Mouse (Mus musculus) right cerebral cortex, postnatal 10 days (tissue): ENCODE measurements at regions not wholly inside any gene's neighbourhood (a gene's known extent, or its start where the extent isn't known, plus 50 kb on each side); places are given as distances from the start of the nearest gene placed in this dataset.
"Not testable (repeated sequence)": the region's sequence is repeated elsewhere in the genome, so short reads cannot be mapped to it uniquely, and the experiment has no call there.

Experiments used
- DNase-seq, 2 experiments: peaks; one replicate each; pipeline ENCODE4 v3.0.0; 2021; ENCODE audit warnings: low spot score in 2 of 2

DNA sequence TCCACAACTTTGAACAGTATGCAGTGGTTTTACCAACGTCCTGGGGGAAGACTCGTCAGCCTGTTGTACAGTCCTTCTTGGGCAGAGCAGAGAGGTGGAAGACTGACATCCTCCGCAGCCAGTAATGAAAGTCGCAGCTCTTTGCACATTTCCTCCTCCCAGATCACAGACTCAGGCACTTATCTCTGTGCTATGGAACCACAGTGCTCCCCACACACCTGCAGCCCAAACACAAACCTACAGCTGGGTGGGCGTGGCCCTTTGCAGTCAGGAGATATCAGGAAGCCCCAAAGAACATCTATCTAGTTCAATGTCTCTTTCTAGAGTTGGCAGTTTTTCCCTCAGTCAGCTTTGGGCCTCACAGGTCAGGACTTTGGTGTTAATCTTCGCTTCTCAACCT lies 537.7 kb upstream of the Olfr1507 start:
- not testable (repeated sequence) for DNase-seq

DNA sequence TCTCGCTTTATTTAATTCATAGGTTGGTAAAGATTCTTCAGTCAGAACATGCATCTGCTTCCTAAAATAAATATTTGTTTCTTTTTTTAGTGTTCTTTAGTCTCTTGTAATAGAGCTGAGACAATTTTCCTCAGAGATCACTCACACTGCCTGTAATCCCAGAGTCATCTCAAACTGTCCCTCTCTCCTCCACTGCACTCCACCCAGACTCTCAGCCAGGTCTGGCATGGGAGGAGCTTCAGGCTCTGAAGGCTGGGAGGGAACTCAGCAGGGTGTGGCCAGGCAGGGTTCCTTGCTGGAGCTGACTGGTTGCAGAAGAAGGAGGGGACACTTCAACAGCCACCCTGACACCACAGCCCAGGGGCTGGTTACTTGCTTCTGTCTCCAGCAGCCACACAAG lies 536.9 kb upstream of the Olfr1507 start:
- DNase-seq, result not testable (repeated sequence)

GRCm38 (mm10) chr14:53030227-53030626 lies 534.7 kb upstream of the Olfr1507 start:
- DNase-seq, result not testable (repeated sequence)

GRCm38 (mm10) chr14:53026958-53027357 lies 531.4 kb upstream of the Olfr1507 start:
- not testable (repeated sequence) for DNase-seq

DNA sequence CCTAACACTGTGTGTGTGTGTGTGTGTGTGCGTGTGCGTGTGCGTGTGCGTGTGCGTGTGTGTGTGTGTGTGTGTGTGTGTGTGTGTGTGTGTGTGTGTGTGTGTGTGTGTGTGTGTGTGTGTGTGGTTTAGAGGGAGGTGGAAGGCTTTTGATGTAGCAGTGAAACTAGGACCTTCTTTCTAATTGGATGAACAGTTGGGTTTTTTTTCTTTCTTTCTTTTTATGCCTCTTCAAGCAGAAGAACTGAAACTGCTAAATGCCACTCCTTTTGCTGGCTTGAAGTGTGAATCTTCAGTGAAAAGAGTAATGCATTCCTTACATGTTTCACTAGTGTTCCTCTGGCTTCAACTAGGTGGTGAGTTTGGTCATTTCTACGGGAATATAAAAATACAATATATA lies 524.6 kb upstream of the Olfr1507 start:
- not testable (repeated sequence) for DNase-seq

GRCm38 (mm10) chr14:53007741-53008140 lies 512.2 kb upstream of the Olfr1507 start:
- DNase-seq, result not testable (repeated sequence)

DNA sequence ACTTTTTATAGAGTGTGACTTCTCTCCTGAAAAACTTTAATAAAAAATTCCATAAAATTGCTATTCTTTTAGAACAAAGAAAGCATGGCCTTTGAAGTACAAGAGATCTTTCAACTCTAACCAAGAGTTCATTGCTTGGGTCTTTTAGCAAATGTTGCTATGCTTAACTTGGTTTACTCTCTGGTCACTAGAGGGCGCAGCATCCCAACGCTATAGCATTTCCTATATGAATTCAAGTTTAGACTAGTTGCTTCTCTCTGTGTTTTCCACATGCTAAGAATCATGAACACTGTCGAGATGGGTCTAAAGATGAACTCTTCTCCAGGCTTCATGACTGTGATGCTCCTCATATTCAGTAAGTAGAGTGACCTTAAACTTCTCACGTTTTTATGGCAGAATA lies 511.8 kb upstream of the Olfr1507 start:
- not testable (repeated sequence) for DNase-seq

DNA sequence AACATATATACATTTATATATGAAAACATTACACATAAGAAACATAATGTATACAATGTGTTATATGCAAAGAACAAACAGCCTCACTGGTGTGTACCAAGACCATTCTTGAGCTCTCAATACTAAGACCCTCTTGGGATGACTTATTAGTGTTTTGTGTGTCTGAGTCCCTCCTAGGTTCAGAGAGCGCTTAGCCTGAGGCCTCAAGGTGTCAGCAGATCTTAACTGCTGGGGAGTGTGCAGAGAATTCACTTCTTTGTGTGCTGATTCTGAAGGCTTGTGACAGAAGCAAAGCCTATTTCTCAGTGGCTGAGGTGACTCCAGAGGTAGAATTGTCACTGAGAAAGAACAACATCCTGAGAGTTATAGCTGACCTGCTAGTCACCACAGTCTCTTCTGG lies 505.7 kb upstream of the Olfr1507 start:
- DNase-seq, result not testable (repeated sequence)

- not testable (repeated sequence) for DNase-seq
These were observed 496.7 kb upstream of the Olfr1507 start for GRCm38 (mm10) chr14:52992106-52992760.

GRCm38 (mm10) chr14:52991328-52991665 lies 495.7 kb upstream of the Olfr1507 start:
- DNase-seq, result not testable (repeated sequence)

- not testable (repeated sequence) for DNase-seq
These were observed 495.2 kb upstream of the Olfr1507 start for GRCm38 (mm10) chr14:52990569-52991327.

GRCm38 (mm10) chr14:52989940-52990339 lies 494.4 kb upstream of the Olfr1507 start:
- not testable (repeated sequence) for DNase-seq

DNA sequence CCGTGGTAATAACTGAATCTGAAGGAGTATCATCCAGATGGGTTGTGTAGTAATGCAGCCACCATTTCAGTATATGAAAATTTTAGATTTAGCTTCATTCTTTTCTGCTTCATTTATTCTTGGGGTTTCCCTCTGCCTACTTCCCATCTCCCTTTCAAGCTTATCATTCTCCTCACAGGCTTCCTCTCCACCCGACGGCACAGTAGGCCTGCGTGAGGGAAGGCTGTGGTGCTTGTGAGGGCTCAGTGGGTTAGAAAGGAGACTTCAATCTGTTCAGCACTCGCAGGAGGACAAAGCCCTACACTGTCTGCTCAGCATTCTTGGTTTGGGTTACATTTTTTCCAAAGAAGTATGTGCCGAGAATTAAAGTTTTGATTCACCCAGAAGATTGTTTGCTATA lies 493.0 kb upstream of the Olfr1507 start:
- not testable (repeated sequence) for DNase-seq

- DNase-seq, result not testable (repeated sequence)
These were observed 476.9 kb upstream of the Olfr1507 start for GRCm38 (mm10) chr14:52972207-52973003.

DNA sequence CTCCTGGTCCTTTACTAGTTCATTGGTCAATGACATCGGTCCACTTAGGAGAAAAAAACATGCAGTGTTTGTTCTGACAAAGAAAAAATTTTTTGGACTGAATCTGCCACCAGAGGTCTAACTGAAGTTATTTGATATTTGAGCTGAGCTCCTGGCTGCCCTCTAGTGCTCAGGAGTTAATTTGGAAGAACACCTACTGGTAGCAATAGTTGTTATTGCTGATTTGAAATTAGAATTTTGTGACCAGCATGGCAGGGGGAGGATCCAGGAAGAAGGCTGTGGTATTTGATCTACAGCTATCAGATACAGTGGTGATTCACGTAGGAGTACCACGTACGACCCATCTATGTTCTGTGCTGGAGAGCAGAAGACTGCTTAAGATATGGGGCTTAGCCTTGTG lies 466.6 kb upstream of the Olfr1507 start:
- not testable (repeated sequence) for DNase-seq

- DNase-seq, result not testable (repeated sequence)
These were observed 461.0 kb upstream of the Olfr1507 start for GRCm38 (mm10) chr14:52956515-52956914.

GRCm38 (mm10) chr14:52944925-52945324 lies 449.4 kb upstream of the Olfr1507 start:
- DNase-seq, result not testable (repeated sequence)

DNA sequence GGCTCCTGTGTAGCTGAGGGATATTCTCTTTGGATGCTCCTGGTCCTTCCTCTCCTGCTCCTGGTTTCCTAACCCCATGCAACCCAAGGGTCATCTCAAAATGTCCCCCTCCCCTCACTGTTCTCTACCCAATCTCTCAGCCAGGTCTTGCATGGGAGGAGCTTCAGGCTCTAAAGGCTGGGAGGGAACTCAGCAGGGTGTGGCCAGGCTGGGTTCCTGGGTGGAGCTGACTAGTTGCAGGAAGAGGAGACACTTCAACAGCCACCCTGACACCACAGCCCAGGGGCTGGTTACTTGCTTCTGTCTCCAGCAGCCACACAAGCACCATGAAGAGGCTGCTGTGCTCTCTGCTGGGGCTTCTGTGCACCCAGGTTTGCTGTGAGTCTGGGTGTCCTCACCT lies 446.9 kb upstream of the Olfr1507 start:
- not testable (repeated sequence) for DNase-seq

GRCm38 (mm10) chr14:52941747-52942146 lies 446.2 kb upstream of the Olfr1507 start:
- not testable (repeated sequence) for DNase-seq

GRCm38 (mm10) chr14:52920138-52920537 lies 424.6 kb upstream of the Olfr1507 start:
- DNase-seq, result not testable (repeated sequence)

DNA sequence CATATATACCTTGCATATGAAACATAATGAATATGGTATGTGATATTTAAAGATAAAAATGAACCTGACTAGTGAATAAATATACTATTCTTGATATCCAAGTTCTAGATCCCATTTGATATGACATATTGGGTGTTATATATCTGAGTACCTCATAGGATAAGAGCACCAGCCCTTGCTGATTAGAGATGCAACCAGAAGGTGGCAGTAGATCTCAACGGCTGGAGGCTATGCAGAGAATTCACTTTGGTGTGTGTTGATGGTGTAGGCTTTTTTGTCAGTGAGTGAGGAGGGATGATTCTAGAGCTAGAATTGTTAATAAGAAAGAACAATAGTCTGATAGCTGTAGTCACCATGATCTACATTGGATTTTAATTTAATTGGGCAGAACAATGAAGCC lies 418.3 kb upstream of the Olfr1507 start:
- DNase-seq, result not testable (repeated sequence)

DNA sequence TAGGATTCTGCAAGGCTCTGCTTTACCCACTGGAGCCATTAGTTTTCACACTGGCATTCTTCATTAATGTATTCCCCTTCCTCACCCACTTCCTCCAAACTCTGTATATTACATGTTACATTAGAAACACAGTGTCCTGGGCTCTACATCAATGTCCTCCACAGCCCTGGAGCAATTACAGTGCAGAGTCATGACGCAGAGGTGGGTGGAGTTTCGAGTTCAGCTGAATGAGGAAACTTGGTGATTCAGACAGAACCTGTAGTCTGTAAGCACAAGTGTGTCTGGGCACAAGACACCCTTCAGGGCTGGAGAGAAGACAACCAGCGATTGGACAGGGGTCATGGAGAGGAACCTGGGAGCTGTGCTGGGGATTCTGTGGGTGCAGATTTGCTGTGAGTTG lies 404.1 kb upstream of the Olfr1507 start:
- not testable (repeated sequence) for DNase-seq
